Mouse (Mus musculus) lung, postnatal 25 days (tissue): ENCODE measurements around the gene Tor3a.
"Not testable (repeated sequence)": the region's sequence is repeated elsewhere in the genome, so short reads cannot be mapped to it uniquely, and the experiment has no call there.

Source experiments
- DNase-seq: peaks from one replicate; pipeline ENCODE4 v3.0.0; 2022; ENCODE audit warnings: low spot score

Gene Tor3a

DNA sequence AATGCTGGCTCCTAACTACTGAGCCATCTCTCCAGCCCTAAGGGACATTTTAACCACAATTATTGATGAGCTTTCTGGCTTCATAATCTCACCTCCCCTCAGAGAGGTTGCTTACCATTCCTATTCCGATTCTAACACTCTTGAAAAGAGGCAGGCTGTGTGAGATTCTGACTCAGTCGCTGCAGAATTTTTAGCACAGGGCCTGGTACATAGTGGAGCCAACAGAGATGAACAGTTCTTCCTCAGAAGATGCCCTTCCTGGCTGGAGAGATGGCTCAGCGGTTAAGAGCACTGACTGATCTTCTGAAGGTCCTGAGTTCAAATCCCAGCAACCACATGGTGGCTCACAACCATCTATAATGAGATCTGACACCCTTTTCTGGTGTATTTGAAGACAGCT, 2.2 kb downstream of the Tor3a start:
- DNase-seq = no peak

DNA sequence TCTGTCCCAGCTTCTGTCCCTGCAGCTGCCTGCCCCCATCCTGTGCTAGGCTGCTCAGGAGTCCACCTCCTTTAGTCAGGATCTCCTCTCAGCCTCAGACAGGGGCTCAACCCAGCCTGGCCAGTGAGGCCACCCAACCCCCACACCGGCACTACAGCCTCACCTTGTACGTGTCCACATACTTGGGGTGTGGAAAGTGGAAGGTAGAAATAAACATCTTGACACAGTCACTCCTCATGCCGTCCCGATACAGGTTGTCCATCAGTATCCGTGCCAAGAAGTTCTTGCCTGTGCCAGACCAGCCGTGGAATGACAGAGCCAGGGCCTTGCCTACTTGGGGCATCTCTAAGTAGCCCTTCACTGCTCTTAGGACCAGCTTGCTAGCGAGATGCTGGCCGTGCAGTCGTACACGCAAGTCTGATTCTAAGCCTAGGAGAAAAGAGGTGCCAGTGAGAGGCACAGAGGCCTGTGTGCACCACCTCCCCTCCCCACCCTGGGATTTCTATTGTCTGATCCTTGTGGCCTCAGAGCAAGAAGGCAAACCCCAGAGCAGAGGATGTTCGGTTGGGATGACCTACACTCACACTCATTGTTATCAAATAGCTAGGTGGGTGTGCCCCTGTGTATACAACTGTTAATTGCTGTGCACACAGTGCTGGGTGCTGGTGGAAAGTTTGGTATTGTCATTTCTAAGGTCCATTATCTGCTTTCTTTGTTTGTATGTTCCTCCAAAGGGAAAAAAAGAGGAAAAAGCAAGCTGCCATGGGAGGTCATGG, 4.8 kb downstream of the Tor3a start:
- DNase-seq = peak; percentile 74

DNA sequence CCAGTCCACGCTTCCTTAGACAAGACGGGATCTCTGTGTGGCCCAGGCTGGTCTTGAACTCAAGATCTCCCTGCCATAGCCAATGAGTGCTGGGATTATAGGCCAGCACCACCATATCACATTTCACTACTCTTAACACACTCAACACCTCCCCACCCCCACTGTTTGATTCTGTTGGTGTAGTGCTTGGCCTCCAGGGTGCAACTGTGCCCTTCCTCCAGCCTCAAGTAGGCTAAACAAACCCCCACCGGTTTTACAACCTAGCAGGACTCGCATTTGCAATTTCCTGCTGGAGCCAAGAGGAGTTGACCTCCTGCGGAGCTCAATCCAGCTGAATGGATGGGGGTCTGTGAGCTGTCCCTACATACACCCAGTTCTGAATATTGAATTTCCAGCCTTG, 5.6 kb downstream of the Tor3a start:
- peak; percentile 58 for DNase-seq

DNA sequence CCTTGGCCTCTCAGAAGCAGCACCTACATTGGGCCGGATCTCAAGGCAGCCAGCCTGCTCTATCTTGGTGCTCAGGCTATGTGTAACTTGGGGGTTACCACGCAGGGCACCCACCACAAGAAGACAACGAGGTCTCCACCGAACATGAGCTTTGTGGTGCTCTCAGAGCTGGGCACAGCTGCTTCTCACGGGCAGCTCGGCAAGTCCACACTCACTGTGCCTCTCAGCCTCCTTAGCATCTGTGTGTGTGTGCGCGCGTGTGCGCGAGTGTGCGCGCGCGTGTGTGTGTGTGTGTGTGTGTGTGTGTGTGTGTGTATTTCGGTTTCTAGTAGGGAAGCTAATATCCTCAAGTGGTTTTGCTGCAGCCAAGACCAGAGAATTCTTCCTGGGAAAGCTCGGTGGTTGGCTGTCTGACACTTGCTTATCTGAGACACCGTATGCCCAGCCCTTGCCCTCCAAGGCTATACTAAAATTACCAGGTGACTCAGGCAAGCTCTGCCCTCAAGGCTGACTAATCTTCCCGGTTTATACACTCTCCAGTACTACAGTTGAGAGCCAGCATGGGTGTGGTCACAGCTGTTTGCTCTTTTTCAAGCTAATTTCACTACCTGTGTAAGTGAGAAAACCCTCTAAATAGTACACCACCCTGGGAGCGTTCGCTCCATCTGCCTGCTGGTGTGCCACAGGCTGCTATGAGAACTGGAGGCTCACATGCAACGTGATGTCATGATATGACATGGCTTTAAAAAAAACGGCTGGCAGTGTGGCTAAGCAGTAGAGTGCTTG, 6.8 kb downstream of the Tor3a start:
- DNase-seq = peak; percentile 76

DNA sequence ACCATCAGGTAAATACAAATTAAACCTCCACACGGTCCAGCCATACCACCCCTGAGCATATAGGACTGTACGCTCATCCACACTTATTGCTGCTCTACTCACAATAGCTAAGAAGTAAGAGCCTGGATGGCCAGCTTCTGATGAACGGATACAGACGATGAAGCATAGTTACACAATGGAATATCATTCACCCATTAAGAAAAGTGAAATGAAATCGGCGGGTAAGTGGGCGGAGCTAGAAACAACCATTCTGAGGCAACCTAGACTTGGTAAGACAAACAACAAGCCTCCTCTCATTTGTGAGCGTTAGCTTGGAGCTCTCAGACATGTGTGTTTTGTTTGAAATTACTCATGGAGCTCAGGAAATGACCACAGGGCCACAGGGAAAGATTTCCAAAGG, 8.4 kb downstream of the Tor3a start:
- no peak for DNase-seq

DNA sequence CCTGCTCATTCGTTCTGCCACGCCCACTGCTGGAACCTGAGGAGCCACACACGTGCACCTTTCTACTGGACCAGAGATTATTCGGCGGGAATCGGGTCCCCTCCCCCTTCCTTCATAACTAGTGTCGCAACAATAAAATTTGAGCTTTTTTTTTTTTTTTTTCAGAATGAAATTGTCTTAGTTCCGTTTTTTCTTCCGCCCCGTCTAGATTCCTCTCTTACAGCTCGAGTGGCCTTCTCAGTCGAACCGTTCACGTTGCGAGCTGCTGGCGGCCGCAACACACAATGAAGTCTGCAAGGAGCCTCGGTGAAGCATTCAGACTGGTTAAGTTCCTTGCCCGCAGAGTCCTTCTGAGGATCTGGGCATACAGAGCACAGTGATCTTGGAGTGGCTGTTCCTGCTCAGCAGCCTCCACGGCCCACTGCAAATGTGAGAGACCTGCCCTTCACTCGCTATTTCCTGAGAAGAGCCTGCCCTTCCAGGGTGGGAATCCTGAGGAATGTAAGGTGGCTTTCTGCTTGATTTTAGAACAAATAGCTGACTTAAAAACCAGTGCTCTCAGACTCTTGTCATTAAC, 13.4 kb downstream of the Tor3a start:
- DNase-seq = not testable (repeated sequence)

DNA sequence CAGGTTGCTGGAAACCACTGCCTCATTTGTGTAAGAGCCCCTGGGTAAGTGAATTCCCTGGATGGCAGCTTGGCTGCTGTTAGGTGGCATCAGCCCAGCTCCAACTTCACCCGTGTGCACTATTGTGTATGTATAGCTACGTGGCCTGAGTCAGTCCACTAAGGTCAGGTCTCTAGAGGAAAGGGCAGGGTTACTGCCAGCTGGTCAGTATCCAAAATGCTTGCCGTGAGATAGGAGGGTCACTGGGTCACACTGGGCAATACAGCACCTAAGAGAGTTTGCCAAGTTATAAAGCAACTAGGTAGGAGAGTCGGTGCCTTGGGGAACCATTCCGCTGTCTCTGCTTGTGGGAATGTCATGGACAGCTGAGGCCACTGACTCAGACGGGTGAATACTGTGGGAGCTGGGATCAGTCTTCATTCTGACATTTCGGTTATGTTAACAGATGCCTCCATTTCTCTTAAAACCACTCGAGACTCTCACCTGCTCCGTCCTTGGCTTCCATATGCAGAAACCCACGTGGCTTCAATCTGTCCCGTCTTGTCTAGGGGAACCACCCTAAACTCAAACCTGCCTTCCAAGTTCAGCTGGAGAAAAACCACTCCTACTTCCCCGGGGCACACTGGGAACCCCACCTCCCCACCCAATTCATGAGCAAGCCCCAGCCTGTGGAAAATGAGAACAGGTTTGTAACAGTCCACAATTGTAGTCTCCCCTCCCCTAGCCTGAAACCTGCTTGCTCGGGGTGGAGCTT, 14.1 kb downstream of the Tor3a start:
- peak; percentile 46 for DNase-seq

DNA sequence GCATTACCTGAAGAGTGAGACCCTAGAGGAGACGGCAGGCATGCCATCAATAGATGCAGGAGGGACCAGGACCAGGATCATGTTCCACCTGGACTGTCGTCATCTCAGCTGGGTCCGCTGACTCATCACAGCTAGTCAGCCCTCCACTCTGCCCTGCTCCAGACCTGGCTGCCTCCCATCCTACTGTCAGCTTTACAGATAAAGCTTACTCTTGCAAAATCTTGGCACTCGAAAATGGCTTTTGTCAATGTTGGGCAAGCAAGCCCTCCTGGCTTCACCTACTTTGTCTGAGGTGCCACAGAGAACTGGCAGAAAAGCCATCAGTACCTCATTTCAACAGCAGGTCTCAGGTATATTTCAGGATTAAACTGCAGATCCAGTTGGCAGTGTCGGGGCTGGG, 15.5 kb downstream of the Tor3a start:
- DNase-seq = peak; percentile 18

DNA sequence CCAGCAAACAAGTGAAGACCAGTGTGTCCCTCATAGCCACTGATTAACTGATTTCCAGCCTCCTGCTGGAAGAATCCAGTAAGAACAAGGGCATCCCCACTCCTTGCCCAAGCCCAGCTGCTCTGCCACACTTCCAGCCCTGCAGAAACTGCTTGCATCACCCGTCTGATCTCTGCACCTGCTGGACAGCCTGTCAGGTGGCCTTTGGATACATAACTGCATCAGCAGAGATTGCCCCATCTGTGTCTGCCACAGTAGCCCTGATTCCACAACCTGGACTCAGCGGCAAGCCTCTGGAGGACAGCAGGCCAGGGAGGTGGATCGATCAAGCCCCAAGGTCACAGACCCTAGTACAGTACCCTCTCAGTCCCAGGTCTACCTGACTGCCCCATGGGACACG, 16.6 kb downstream of the Tor3a start:
- DNase-seq = no peak

DNA sequence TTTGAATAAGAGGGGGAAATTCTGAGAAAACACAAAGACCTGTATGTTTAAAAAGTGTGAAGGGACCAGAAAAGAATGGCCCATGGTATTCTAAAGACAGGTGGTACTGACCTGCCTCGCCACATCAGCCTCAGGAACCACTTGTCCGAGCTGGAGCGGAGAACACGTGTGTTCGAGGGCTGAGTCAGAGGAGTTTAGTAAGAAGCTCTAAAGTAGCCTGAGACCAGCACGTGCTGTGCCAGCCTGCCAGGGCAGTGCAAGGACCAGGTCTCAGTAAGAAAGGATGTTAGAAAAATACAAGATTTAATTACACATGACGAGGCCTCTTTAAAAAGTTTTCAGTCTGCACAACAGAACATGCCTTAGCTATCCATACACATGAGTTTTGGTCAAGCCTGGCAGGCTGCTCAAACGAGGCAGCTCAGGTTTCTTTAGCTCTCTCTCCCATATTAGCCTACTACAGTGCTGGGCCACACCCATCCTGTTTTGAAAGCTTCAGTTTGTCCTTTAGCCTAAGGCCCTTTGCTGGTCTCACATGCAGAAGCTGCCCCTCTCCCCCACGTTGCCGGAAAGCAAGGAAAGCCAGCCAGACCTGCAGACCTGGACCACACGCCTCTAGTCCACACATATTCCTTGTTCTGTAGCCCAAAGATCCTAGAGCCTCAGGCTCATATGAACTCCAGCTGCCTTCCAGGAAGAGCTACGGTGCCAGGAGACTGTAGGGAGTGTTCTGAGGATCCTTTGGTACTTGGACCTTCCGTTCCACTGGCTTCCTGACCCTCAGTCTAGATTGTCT, 19.2 kb downstream of the Tor3a start:
- peak; percentile 57 for DNase-seq

DNA sequence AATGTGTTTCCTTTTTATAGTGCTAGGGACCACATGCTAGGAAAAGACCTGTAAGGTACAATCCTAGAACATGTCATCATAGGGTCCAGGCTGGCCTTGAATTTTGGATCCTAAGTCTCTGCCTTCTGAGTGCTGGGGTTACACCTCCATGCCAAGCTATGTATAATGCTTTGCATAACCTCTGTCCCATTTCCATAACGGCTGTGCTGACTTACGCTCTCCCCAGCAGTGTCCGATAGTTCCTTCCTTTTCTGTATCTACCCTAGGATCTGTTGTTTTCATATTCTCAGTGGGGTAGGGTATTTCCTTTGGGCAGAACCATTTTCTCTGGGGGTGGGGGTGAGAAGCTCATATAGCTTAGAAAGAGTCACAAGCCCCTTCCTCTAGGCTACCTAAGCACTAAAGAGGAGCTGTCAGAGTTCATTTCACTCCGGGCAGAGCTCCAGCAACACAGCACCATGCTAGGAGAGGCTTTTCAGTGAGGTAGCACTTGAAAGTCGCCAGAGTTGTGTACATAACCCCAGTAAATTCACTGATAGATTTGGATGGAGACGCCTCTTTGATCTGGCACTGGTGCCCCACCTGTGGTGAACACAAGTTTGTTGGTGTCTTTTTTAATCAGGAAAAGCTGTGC, 21.9 kb downstream of the Tor3a start:
- peak; percentile 52 for DNase-seq

DNA sequence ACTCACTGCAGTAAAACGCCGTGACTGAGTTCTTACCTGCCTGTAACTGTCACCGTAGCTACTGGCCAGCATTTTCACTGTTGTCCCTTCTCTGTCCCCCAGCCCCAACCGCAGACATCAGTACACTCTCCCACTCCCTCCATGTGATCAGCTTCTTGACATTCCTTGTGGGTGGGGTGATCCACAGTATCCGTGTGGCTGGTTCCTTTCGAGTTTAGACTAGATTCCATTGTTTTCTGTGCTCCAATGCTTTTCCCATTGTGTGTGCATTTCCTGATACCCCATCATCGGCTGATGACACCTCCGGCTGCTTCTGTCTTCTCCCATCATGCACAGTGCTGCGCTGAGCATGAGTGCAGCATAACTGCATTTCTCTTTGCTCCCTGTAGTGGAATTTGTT, 23.5 kb downstream of the Tor3a start:
- DNase-seq = no peak

DNA sequence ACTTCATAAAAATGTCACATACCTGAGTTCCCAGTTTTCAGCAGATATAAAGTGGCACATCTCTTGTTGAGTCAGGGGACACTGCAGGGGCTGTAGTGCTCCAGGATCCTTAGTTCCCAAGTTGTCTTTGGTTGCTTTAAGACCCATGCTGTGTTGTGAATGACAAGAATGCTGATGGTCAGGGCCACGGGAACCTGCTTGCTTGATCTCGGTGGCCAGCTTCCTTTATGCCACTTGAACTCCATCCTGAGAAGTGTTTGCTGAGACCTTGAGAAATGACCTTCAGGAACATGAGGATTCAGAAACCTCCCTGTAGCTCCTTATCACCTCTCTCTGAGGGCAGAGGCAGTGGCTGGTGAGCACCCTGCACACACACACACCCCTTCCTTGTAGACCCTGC, 25.5 kb downstream of the Tor3a start:
- no peak for DNase-seq

DNA sequence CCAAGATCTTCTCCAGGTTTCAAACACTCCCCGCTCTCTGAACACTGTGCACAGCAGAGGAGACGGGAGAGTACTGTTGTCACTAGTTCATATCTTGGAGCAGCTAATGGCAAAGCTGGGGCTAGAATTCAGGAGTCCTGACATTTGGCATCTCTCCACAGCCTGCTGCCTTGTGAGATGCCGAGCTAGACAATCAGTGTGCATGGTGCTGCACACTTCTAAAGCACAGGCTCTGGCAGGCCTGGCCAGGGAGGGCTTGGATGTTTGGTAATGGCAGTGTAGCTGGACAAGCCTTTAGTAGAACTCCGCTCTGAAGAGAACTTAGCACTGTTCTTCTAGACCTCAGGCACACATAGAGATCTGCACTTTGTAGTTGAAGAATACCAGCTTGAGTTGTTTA, 28.2 kb downstream of the Tor3a start:
- DNase-seq = no peak

DNA sequence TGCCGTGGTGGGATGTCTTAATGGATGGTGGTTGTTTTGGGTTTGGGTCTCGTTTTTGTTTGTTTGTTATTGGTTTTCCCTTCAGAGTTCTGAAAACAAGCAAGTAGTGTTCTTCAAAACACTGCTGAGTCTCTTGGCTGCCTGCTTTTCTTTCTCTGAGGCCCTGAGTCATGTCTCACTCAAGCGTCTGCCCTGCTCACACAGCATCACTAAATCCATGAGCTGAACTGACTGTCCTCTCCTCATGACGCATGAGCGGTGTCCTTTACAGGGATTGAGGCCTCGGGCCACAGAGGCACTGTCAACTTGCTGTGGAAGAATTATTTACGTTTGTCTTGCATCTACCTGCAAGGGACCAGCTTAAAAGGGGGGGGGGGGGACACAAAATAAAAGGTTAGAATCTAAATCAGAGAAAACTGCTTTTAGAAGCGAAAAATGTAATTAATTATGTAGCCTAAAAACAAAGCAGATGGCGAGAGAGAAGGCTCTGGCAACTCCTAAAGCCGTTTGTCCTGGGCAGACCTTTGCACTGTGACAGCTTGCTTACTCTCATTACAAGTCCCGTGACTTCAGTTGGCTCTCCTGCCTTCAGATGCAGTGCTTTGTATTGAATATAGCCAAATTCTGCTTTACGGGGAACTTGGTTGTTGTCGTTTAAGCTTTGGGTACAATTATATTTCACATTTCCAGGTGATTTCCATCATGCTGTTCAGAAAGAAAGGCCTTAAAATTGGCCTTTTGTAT, 29.2 kb downstream of the Tor3a start:
- DNase-seq = no peak

DNA sequence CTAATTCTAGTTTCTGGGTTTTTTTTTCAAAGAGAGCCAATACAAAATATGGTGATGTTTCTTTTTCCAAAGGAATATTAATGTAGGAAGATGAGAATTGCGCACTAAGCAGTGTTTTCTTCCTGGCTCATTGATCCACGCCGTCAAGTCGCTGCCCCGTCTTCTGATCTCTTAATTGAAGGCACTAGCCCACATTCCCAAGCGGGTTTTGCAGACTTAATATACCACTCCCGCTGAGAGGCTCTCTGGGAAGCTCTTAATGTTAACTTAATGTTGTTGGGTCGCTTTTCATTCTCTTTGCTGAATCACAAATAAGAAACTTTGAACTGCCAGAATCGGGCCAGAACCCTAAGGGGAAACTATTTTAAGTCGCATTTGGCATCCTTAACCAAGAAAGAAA, 30.1 kb downstream of the Tor3a start:
- no peak for DNase-seq

DNA sequence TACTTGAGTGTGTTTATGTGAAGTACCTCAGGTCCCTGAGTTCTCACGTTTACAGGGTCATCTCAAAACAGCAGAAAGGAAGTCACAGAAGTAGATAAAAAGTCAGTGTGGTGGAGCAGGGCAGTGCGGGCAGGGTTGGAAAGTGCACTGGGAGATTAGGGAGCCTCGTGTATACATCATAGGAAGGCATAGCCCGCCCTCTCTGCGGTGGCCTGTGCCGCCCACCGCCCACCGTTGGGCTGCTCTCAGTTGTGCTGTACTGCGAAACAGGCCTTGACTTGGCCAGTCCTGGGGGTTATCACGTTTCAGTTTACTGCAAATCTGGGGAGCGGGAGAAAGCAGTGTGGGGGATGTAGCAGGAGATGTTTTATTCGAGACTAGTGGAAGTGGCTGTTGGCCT, 31.3 kb downstream of the Tor3a start:
- no peak for DNase-seq

DNA sequence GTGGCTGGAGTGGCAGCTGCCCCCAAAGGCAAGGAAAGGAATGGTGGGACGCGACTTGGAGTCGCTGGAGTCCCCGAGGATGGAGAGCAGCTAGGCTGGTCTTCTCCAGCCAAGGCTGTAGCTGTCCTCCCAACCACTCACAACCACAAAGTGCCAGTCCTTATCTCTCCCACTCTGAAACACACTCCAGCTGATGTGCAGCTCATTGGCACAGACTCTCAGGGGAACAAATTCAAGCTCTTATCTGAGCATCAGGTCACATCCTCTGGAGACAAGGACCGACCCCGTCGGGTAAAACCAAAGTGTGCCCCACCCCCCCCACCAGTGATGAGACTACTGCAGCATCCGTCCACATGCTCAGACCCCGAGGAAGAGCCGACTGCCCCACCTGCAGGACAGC, 32.3 kb downstream of the Tor3a start:
- DNase-seq = no peak

DNA sequence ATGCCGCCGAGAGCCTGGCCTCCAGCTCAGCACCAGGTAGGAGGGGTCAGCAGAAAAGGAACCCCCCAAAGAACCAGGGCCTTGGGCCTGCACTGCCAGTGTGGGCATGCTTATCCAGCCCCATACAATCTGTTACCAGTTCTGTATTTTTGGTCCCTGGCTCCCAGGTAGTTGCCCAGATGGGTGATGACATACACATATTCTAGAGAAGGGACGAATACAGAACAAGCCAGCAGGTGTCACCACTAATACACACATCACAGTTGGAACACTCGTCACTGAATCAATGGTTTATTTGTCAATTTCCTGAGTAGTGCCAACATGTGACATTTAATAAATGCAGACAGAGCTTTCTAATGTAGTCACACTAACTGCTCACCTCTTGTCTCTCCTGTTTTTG, 33.6 kb downstream of the Tor3a start:
- DNase-seq = peak; percentile 37

DNA sequence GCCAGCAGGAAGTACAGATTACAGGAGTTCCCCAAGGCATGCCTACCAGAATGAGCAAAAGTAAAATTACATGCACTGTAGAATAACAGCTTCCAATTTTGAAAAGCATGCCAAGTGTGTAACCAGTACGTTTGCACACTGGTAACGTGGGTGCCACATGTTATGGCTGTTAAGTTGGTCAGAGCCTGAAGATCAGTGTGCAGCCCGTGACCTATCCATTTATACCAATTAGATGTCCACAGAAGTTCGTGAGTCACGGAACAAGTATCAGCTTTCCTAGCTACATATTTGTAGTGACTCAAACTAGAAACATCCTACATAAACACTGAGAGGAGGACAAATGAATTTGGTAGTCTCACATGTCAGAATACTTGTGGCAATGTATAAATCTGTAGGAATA, 34.7 kb downstream of the Tor3a start:
- no peak for DNase-seq

DNA sequence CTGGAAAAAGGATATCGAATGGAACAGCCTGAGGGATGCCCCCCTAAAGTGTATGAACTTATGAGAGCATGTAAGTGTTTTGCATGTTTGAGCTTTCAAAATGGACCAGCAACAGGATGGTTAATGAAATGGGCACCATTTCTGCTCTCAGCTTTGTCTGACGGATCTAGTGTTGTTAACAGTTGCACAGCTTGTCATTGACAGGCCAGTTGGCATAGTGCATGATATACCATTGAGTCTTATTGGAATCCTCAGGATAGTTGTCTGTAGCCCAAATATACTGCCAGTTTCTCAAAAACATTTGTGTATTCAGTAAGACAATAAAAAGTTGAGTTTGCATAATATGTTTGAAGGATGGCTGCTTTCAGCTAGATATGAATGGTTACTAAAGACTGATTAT, 39.0 kb downstream of the Tor3a start:
- DNase-seq = no peak
